Mouse (Mus musculus): ENCODE results near the gene Sspo.

Sspo gene

GRCm38 (mm10) chr6:48447929-48448328 is at the start of gene Sspo:
TSS of gene Sspo (plus strand) at chr6:48448229.
- DNase-seq (ENCODE audit: low spot score) = no peak

- DNase-seq (ENCODE audit: low spot score) = no peak
These were observed 48.1 kb upstream of the Sspo start for GRCm38 (mm10) chr6:48399906-48400305.

- DNase-seq (ENCODE audit: low spot score) = no peak
These were observed 44.0 kb upstream of the Sspo start for GRCm38 (mm10) chr6:48404071-48404470.

GRCm38 (mm10) chr6:48409726-48410343 is 38.2 kb upstream of the Sspo start:
- DNase-seq (ENCODE audit: low spot score) = no peak

GRCm38 (mm10) chr6:48410551-48410950 is 37.5 kb upstream of the Sspo start:
- DNase-seq (ENCODE audit: low spot score) = no peak

- DNase-seq (ENCODE audit: low spot score) = no peak
These were observed 36.6 kb upstream of the Sspo start for GRCm38 (mm10) chr6:48411193-48412092.

- no peak for DNase-seq (ENCODE audit: low spot score)
These were observed 35.9 kb upstream of the Sspo start for GRCm38 (mm10) chr6:48412147-48412546.

GRCm38 (mm10) chr6:48412662-48413061 is 35.4 kb upstream of the Sspo start:
- no peak for DNase-seq (ENCODE audit: low spot score)

GRCm38 (mm10) chr6:48413081-48413480 is 34.9 kb upstream of the Sspo start:
- no peak for DNase-seq (ENCODE audit: low spot score)

- no peak for DNase-seq (ENCODE audit: low spot score)
These were observed 33.1 kb upstream of the Sspo start for GRCm38 (mm10) chr6:48414886-48415285.

GRCm38 (mm10) chr6:48415636-48416035 is 32.4 kb upstream of the Sspo start:
- DNase-seq (ENCODE audit: low spot score) = no peak

- no peak for DNase-seq (ENCODE audit: low spot score)
These were observed 31.5 kb upstream of the Sspo start for GRCm38 (mm10) chr6:48416486-48416885.

GRCm38 (mm10) chr6:48420647-48421046 is 27.4 kb upstream of the Sspo start:
- DNase-seq (ENCODE audit: low spot score) = no peak

GRCm38 (mm10) chr6:48423336-48423735 is 24.7 kb upstream of the Sspo start:
- no peak for DNase-seq (ENCODE audit: low spot score)

GRCm38 (mm10) chr6:48424074-48424473 is 24.0 kb upstream of the Sspo start:
- no peak for DNase-seq (ENCODE audit: low spot score)

GRCm38 (mm10) chr6:48426956-48427355 is 21.1 kb upstream of the Sspo start:
- DNase-seq (ENCODE audit: low spot score) = no peak

- DNase-seq (ENCODE audit: low spot score) = no peak
These were observed 19.1 kb upstream of the Sspo start for GRCm38 (mm10) chr6:48428769-48429557.

GRCm38 (mm10) chr6:48430748-48431147 is 17.3 kb upstream of the Sspo start:
- DNase-seq (ENCODE audit: low spot score) = no peak

- DNase-seq (ENCODE audit: low spot score) = no peak
These were observed 14.9 kb upstream of the Sspo start for GRCm38 (mm10) chr6:48432893-48433816.

GRCm38 (mm10) chr6:48434651-48435050 is 13.4 kb upstream of the Sspo start:
- no peak for DNase-seq (ENCODE audit: low spot score)

- no peak for DNase-seq (ENCODE audit: low spot score)
These were observed 12.9 kb upstream of the Sspo start for GRCm38 (mm10) chr6:48435111-48435510.

Data from urinary bladder, postnatal 25 days (tissue).